Mouse (Mus musculus) testis, adult 2 months (tissue): ENCODE measurements around the gene Bdh1.

Experiments used
- CTCF ChIP-seq: fragments of 200-500 bp; IDR thresholded peaks from 2 replicates; pipeline ENCODE4 v1.5.1; 2012; ENCODE audit warnings: low read depth, mild to moderate bottlenecking, inconsistent platforms, low read length, moderate library complexity; ENCODE audit not compliant: control insufficient read depth, insufficient read depth, insufficient replicate concordance
- POLR2A ChIP-seq: fragments of 200-500 bp; IDR thresholded peaks from 2 replicates; pipeline ENCODE4 v1.6.1; 2012; ENCODE audit warnings: low read depth, mild to moderate bottlenecking, inconsistent platforms, low read length, moderate library complexity; ENCODE audit not compliant: control insufficient read depth

- no peak for TF ChIP-seq CTCF
- TF ChIP-seq POLR2A, result no peak
These were observed 17.0 kb upstream of the Bdh1 start for GRCm38 (mm10) chr16:31405040-31405439.
